Mouse (Mus musculus) layer of hippocampus, adult 18-20 months (tissue): ENCODE measurements around the gene 4933414I15Rik. TPM values are rescaled to one million over a fixed set of nuclear protein-coding genes. Genes with fewer than 3 reads are reported as not detected.

Source experiments
- total RNA-seq, 2 experiments: library from RNA; stranded (reverse); gene quantifications; 2 replicates each; pipeline ENCODE4 v1.2.3; 2021

4933414I15Rik gene
- total RNA-seq, 2 experiments from 2014 or later, result not detected

Other genes starting within 250 kb of the 4933414I15Rik start
- gene Zfp354c, start 116.0 kb downstream of the 4933414I15Rik start, total RNA-seq, result 10 to 100 TPM; 41.7 to 45.2 TPM
- gene Zfp879, start 102.2 kb downstream of the 4933414I15Rik start, total RNA-seq, result 1 to 10 TPM; 2.8 to 3.3 TPM
- gene Grm6, start 93.1 kb downstream of the 4933414I15Rik start, total RNA-seq, result not detected
- 1 to 10 TPM; 5.2 to 7.2 TPM for gene Zfp454, start 56.1 kb downstream of the 4933414I15Rik start, total RNA-seq
- 10 to 100 TPM; 20.2 to 21.6 TPM for gene Zfp2, start 27.6 kb downstream of the 4933414I15Rik start, total RNA-seq
- gene Zfp354b, start 12.1 kb downstream of the 4933414I15Rik start, total RNA-seq, result 1 to 10 TPM; 6.6 to 7.0 TPM
- not detected for gene Prop1, start 10.0 kb upstream of the 4933414I15Rik start, total RNA-seq
- not detected for gene Olfr1378, start 22.8 kb upstream of the 4933414I15Rik start, total RNA-seq
- not detected for gene Olfr1377, start 38.2 kb upstream of the 4933414I15Rik start, total RNA-seq
- gene Olfr51, start 59.8 kb upstream of the 4933414I15Rik start, total RNA-seq, result not detected
- not detected for gene Olfr54, start 70.5 kb upstream of the 4933414I15Rik start, total RNA-seq
- not detected for gene Olfr1375, start 104.3 kb upstream of the 4933414I15Rik start, total RNA-seq
- gene Zfp354a, start 115.5 kb upstream of the 4933414I15Rik start, total RNA-seq, result 10 to 100 TPM in 1 of 2 experiments, 1 to 10 TPM in 1; 10.0 to 11.7 TPM